Mouse (Mus musculus): ENCODE measurements at regions not wholly inside any gene's neighbourhood (a gene's known extent, or its start where the extent isn't known, plus 50 kb on each side); places are given as distances from the start of the nearest gene placed in this dataset.

- no peak for DNase-seq (ENCODE audit: low spot score in 2 of 2)
These were observed 127.6 kb upstream of the Psmd7 start for GRCm38 (mm10) chr8:107715901-107716300.

GRCm38 (mm10) chr8:107717856-107718255, 129.6 kb upstream of the Psmd7 start:
- no peak for DNase-seq (ENCODE audit: low spot score in 2 of 2)

DNA sequence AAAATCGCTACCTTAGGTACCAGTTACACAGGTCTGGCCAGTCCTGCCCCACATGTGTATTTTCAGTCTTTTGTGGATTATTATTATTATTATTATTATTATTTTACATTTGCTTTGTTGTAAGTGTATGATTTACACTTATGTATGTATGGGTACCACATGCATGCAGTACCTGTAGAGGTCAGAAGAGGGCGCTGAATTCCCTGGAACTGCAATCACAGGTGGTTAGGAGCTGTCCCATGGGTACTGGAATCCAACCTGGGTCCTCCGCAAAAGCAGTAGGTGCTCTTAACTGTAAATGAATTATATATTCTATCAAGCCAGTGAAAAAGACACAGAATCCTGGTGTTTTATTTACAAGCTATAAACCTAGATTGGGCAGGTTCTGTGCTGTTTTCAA, 131.4 kb upstream of the Psmd7 start:
- DNase-seq (ENCODE audit: low spot score in 2 of 2), result no peak

DNA sequence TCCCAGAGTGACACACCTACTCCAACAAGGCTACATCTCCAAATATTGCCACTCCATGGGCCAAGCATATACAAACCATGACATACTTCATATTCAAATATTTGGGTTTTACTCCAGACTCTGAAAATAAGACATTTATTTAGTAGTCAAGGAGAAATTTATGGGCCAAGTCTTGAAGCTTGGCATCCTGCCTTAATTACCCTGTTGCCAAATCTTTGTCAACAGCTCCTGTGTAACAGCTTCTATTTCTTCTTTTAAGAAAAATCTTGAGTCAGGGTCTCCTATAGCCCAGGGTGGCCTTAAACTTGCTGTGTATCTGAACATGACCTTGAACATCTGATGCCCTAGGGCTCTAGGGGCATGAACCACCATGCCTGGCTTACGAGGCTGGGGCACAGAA, 138.5 kb upstream of the Psmd7 start:
- DNase-seq (ENCODE audit: low spot score in 2 of 2), result no peak

GRCm38 (mm10) chr8:107727276-107727675, 139.0 kb upstream of the Psmd7 start:
- DNase-seq (ENCODE audit: low spot score in 2 of 2), result no peak

DNA sequence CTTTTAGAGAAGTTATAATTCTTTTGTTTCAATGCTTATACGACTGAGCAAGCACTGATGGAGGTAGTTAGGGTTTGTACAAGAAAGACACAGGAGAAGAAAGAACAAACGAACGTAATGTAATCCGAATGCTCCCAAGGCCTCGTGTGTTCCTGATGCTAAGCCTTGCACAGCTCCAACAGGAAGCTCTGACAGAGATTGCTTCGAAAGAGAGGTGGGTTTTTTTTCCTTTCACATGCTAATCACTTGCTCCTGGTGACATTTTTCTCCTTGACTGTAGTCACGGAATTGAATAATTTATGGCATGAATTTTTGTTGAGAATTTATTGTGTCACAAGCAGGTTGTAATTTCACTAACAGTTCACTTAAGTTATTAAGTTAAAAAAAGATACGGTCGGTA, 150.8 kb upstream of the Psmd7 start:
- no peak for DNase-seq (ENCODE audit: low spot score in 2 of 2)

GRCm38 (mm10) chr8:107757083-107757482, 168.8 kb upstream of the Psmd7 start:
- no peak for DNase-seq (ENCODE audit: low spot score in 2 of 2)

DNA sequence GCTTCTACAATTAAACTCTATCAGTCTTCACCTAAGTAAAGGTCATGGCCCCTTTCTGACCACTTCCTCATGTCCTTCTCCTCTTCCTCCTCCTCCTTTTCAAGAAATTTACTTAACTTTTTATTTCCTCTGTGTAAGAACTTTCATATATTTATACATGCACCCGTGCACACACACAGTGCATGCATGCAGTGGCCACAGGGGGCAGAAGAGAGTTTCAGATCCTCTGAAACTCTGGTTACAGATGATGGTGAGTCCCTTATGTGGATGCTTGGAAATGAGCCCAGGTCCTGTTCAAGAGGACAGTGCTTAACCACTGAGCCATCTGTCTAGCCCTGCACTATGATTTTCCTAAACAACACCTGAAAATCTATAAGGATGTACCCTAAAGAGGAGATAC, 170.4 kb upstream of the Psmd7 start:
- no peak for DNase-seq (ENCODE audit: low spot score in 2 of 2)

- no peak for DNase-seq (ENCODE audit: low spot score in 2 of 2)
These were observed 165.5 kb upstream of the Zfhx3 start for GRCm38 (mm10) chr8:107776906-107777305.

GRCm38 (mm10) chr8:107785771-107786170, 156.7 kb upstream of the Zfhx3 start:
- no peak for DNase-seq (ENCODE audit: low spot score in 2 of 2)

GRCm38 (mm10) chr8:107792286-107792685, 150.2 kb upstream of the Zfhx3 start:
- no peak for DNase-seq (ENCODE audit: low spot score in 2 of 2)

DNA sequence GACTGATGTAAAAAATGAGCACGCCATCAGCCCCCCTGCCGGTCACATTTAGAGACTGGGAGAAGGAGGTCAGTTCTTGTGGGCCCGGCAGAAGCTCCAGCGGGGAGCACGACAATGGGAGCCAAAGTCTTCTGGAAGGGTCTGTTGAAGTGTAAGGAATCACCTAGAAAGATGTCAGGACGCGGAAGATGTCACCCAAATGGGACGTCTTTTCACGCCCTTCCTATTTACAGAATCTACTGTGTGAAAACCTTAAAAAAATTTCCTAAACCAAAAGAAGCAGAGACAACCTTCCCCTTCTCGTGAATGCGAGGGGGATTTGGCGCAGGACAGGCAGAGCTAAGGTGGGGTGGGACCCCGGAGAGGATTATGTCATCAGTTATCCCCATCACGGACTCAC, 127.5 kb upstream of the Zfhx3 start:
- no peak for DNase-seq (ENCODE audit: low spot score in 2 of 2)

GRCm38 (mm10) chr8:107815775-107816174, 126.7 kb upstream of the Zfhx3 start:
- DNase-seq (ENCODE audit: low spot score in 2 of 2), result no peak

DNA sequence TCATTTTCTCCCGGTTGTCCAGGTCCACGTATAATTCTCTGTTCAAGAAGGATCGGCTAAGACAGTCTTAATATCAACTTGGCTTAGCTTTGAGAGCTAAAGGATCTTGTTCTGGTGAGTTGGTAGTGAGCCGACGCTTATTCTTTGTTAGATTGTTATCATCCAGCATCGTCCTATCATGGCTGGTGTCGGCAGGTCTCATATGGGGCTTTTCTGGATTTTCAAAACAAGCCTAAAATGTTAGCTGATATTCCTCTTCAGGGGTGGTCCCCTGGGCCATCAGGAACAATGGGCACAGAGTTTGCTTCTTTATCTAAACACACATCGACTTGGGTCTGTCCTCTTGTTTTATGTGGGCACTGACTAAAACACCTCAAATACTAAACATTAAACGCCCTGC, 124.6 kb upstream of the Zfhx3 start:
- DNase-seq (ENCODE audit: low spot score in 2 of 2), result no peak

DNA sequence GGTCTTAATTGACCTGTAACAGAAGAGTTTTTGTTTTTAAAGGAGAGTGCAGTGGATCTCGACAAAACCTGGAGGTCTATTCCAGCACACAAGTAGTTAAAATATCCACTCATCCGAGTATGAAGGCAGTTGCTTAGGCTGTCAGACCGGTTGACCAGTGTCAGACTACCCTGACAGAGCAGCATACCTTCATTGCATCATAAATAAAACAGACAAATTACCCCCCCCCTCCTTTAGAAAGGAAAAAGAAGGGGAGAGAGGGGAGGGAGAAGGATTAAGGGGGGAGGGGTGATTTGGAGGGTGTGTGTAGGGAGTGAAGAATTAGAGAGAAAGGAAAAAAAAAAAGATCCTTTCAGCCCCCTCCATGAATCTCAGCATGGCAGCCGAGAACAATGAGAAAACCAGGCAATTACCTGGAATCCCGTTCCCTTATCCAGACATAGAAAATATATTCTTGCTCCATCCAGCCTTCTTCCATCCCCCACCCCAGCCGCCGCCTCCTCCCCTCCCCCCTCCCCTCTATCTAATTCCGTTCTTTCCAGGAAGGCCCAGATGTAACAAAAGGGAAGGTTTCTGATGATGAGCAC, 122.2 kb upstream of the Zfhx3 start:
- DNase-seq (ENCODE audit: low spot score in 2 of 2), result no peak

GRCm38 (mm10) chr8:107821522-107821921, 120.9 kb upstream of the Zfhx3 start:
- DNase-seq (ENCODE audit: low spot score in 2 of 2), result no peak

- DNase-seq (ENCODE audit: low spot score in 2 of 2), result no peak
These were observed 118.3 kb upstream of the Zfhx3 start for GRCm38 (mm10) chr8:107824096-107824495.

GRCm38 (mm10) chr8:107824640-107825039, 117.8 kb upstream of the Zfhx3 start:
- no peak for DNase-seq (ENCODE audit: low spot score in 2 of 2)

DNA sequence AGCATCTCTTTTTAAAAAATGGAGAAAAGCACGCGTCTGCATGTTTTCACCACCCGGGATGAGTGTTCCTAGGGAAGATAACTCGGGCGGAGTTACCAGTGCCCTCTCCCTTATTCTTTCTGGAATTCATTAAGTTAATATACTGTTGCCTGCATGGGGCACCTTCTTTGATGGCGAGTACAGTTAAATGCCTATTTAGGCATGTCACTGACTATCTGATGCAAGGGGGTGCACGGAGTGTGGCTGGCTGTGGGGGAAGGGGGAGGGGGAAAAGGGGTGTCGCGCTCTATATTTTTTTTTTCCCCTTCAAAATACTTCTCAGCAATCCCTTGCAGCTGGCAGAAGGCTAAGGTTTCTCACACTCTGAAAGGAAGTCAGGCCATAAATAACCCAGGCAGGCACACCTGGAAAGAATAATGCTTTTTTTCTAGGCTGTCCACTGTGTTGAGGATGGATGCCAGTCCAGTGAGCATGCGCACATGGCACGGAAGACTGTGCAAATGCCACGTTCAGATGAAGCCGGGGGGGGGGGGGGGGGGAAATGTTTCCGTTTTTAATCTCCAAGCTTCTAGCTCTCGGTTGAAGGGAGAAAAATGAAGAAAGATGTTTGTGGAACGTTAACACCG, 114.8 kb upstream of the Zfhx3 start:
- DNase-seq (ENCODE audit: low spot score in 2 of 2), result no peak

GRCm38 (mm10) chr8:107828541-107828940, 113.9 kb upstream of the Zfhx3 start:
- DNase-seq (ENCODE audit: low spot score in 2 of 2), result no peak

DNA sequence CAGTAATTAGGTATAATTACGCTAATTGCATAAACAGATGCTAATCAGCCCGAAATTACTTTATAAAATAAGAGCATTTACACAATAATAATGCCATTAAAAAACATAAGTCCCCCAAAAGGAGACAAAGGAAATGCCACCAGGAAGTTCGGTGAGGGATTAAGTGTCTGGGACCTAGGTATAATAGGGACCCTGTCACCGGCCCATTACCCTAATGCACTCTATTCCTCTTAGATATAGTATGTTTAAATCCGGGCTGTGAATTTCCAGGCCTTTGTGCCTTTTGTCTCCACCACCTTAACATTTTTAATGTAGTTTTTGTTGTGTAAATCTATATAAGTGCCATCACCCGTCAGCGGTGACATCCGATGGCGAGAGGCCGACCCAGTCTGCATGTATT, 109.0 kb upstream of the Zfhx3 start:
- no peak for DNase-seq (ENCODE audit: low spot score in 2 of 2)

GRCm38 (mm10) chr8:107846141-107846540, 96.3 kb upstream of the Zfhx3 start:
- DNase-seq (ENCODE audit: low spot score in 2 of 2), result no peak

DNA sequence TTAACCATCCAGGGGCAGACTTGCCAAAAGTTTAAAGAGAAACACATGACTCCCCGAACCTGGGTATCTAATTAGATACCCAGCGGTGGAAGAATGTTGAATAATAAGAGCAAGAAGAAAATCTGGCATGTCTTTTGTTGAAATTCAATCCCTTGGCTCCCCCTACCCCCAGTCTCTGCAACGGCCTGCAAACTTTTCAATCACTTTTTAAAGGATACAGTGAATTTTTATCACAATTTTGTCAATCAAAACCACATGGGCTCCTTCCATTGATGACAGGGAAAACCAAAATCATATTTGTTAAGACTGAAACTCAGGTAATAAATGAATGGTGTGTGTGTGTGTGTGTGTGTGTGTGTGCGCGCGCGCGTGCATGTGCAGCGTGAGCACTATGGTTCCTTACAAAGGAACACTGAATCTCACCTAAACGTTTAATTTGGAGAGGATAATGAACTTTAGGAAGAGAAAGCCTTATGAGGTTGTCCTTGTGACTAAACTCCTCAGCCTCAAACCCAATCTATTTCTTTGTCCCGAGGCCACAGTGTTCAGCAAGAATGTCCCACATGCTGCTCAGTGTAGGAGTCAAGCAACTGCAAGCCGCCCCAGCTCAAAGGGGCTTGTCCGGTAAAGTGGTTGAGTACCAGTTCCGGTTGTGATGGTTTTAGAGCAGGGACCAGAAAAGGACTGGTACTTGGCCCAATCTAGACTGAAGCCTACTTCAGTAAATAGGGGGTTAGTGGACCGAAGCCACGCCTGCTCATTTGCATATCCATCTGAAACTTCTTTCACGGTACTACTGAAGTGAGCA, 91.0 kb upstream of the Zfhx3 start:
- no peak for DNase-seq (ENCODE audit: low spot score in 2 of 2)

All from left cerebral cortex, adult 8-10 months (tissue).